Mouse (Mus musculus) spleen, adult 2 months (tissue): Measurements from ENCODE around the gene Reep1. TPM values are rescaled to one million over a fixed set of nuclear protein-coding genes. Genes with fewer than 3 reads are reported as not detected.
A peak's percentile ranks its signal among the peaks of the same experiment; 100 is the strongest.

Experiments used
- DNase-seq, 2 experiments: peaks; one replicate each; pipeline versions ENCODE4 v3.0.0 to v3.0.0-alpha.2; 2012 to 2021; ENCODE audit warnings: low spot score in 2 of 2, low read depth in 1 of 2
- H3K27ac ChIP-seq: fragments of 200-500 bp; 2 replicates; pipeline ENCODE4 v1.5.1; 2012; ENCODE audit warnings: low read length, inconsistent platforms; ENCODE audit not compliant: insufficient read depth
- H3K27me3 ChIP-seq: fragments of 200-500 bp; 2 replicates; pipeline ENCODE4 v1.6.1; 2012; ENCODE audit warnings: mild to moderate bottlenecking, moderate library complexity, low read length, inconsistent platforms; ENCODE audit not compliant: control insufficient read depth, insufficient read depth
- H3K36me3 ChIP-seq: fragments of 200-500 bp; 2 replicates; pipeline ENCODE4 v1.6.1; 2012; ENCODE audit warnings: mild to moderate bottlenecking, low read length, inconsistent platforms; ENCODE audit not compliant: control insufficient read depth, insufficient read depth
- H3K4me1 ChIP-seq: fragments of 200-500 bp; 2 replicates; pipeline ENCODE4 v1.6.1; 2011; ENCODE audit warnings: inconsistent platforms; ENCODE audit not compliant: control insufficient read depth, insufficient read depth, insufficient read length
- H3K4me3 ChIP-seq: fragments of 200-500 bp; 2 replicates; pipeline ENCODE4 v1.5.1; 2011; ENCODE audit warnings: mild to moderate bottlenecking, inconsistent platforms; ENCODE audit not compliant: insufficient read depth, insufficient read length; ENCODE audit errors: extremely low read depth
- CTCF ChIP-seq: fragments of 200-500 bp; IDR thresholded peaks from 2 replicates; pipeline ENCODE4 v1.5.1; 2011; ENCODE audit warnings: mild to moderate bottlenecking, inconsistent platforms; ENCODE audit not compliant: insufficient read depth, insufficient read length, insufficient replicate concordance; ENCODE audit errors: extremely low read depth
- POLR2A ChIP-seq: fragments of 200-500 bp; IDR thresholded peaks from 2 replicates; pipeline ENCODE4 v1.6.1; 2011; ENCODE audit warnings: low read depth, low read length, inconsistent platforms
- WGBS: fragments of 180-500 bp; shearing (Covaris S2); methylation state at CpG from one replicate; pipeline ENCODE4 v1.1.7; 2018; 5-methylcytosine and 5-hydroxymethylcytosine counted together
- polyA plus RNA-seq: library from polyadenylated mRNA; depleted of rRNA; stranded (reverse); fragments of >200 nt; gene quantifications from 2 replicates; pipeline ENCODE4 v1.2.3, GENCODE M21; 2012

Gene Reep1
- polyA plus RNA-seq, 1 experiment: 0.49 TPM

DNA sequence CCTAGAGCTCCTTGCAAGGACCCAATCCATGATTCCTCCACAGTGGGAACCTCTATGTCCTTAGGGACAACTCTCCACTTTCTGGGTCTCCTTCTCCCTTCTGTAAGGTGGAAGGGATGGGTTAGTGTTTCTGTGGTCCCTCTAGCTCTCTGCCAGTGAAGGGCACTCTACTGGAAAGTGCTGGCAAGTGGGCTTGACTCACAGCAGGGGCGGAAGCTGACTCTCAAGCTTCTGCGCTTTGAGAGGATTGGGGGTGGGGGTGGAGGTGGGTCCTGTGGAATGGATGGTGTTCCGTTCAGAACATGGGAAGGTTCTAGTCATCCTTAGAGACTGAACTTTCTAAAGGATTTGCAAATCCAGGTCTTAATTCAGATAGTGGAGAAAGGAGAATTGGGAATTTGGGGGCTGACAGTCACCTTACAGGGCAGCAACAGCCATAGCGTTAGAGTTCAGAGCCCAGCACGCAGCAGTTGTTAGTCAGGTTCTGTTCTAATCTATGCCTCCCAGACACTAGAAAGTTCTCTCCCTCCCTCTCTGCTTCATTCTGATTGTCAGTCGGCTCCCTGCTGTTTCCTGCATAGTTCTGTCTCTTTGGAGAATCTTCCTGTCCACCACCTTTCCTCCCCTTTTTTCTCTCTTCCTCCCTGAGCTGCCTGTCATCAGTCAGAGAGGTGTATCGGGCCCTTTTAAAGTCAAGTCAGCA lies 93.8 kb downstream of the Reep1 start:
- Histone ChIP-seq H3K4me3 (no peak overlapping the region), H3K27ac (no peak overlapping the region)
- WGBS: 66% methylated on average over 7 of the region's 7 CpGs

DNA sequence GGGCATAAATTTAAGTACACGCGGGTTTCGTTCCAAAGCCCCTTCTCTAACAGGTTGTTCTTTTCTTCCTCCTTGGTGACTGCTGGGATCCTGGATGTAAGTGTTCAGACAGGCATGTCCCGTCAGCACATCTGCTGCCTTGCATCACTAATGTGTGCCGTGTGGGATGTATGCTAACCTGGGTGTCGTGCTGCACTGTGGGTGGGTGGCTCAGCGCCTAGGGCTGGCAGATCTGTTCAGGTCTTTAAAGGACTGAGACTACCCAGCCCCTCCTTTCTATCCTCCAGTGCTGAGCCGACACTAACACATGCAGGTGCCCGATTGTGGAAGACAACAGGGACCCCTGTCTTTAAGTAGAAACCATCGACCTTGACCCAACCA lies 94.3 kb downstream of the Reep1 start:
- H3K36me3 ChIP-seq: no peaks in the 10 kb centered on the region
- 83% methylated on average over 10 of the region's 10 CpGs for WGBS
- H3K27ac ChIP-seq: no peak overlapping the region
- TF ChIP-seq POLR2A (no peak), CTCF (no peak)
- no peaks in the 10 kb centered on the region for H3K27me3 ChIP-seq
- DNase-seq: no peak
- no peak overlapping the region for H3K4me3 ChIP-seq
- no peaks in the 10 kb centered on the region for H3K4me1 ChIP-seq

More for the DNA sequence above, 93.8 kb downstream of the Reep1 start:
- no peaks in the 10 kb centered on the region for H3K4me1 ChIP-seq
- no peaks in the 10 kb centered on the region for H3K36me3 ChIP-seq
- no peaks in the 10 kb centered on the region for H3K27me3 ChIP-seq
- no peak for DNase-seq
- no peak for TF ChIP-seq POLR2A
- TF ChIP-seq CTCF: no peak

DNA sequence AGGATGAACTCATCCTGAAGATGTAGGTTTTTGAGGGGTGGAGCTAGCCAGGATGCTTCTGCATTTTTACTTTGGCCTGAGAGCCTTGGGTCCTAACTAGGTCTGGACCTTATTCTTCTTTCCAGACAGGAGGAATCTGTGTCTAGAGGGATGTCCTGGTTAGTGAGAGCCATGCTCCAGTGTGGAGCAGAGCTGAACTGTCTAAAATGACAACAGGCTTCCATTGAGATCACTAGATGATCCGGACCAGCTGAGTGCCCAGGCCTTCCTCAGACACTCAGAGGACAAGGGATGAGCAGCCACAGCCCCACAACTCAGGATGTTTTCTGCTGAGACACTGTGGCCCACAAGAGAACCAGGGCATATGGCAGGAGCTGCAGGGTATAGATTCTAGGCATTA lies 96.2 kb downstream of the Reep1 start:
- WGBS: 95% methylated on average over 1 of the region's 1 CpGs
- TF ChIP-seq POLR2A (no peak), CTCF (no peak)
- H3K36me3 ChIP-seq: no peaks in the 10 kb centered on the region
- no peaks in the 10 kb centered on the region for H3K27me3 ChIP-seq
- no peak for DNase-seq
- H3K4me3 ChIP-seq: no peak overlapping the region
- H3K4me1 ChIP-seq: no peaks in the 10 kb centered on the region
- no peak overlapping the region for H3K27ac ChIP-seq

DNA sequence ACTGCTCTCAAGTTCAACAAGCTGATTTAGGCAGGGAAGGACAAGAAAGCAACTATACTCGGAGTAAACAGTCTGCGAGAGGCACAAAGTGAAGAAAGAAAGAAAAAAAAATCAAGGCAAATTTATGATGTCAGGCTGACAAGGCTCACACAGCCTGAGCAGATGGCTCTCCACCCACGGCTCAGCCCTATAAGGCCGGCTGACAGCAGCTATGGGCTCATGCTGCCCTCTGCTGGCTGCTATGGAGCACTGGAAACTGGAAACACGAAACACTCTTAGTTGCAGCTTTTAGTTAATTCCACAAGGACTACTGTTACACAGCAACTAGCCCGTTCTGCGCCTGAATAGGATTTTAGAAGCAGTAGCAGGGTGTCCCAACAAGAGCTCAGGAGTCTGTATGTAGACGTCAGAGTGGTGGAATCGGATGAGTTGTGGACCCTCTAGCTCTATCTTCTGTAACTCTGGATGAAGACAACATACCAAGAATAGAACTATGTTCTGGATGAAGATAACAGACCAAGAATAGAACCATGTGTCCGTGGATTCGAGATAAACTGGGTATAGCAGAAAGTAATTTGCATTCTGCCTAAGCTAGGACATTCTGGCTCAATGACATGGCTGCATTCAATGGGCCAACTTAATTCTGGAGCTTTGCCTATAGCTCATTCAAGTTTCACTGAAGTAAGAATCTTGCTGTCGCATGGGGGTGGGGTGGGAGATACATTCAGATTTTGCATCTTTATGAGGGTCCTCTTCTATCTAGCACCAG lies 96.9 kb downstream of the Reep1 start:
- TF ChIP-seq CTCF (peak; percentile 95), POLR2A (no peak)
- 21% methylated on average over 12 of the region's 12 CpGs for WGBS
- Histone ChIP-seq H3K27ac (no peak overlapping the region), H3K4me3 (no peak overlapping the region), H3K36me3 (no peaks in the 10 kb centered on the region), H3K27me3 (no peaks in the 10 kb centered on the region), H3K4me1 (no peaks in the 10 kb centered on the region)
- peak; percentile 27 to 41 for DNase-seq

DNA sequence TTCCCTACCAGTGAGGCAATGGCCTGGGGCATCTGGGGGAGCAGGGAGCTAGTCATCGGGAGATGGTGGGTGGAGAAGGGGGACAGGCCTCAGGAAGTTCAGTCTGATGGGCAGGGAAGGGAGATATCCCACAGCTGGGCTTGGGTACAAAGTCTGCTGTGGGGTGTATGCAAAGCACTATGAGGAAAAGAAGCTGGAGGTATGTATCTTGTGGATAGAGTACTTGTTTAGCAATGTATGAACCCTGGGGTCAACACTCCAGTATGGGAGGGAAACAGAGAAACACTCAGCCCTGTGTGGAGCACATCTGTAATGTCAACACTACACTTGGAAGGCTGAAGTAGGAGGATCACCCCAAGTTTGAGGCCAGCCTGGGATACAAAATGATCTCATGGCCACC lies 99.4 kb downstream of the Reep1 start:
- Histone ChIP-seq H3K27me3 (no peaks in the 10 kb centered on the region), H3K4me1 (no peaks in the 10 kb centered on the region), H3K27ac (no peak overlapping the region), H3K4me3 (no peak overlapping the region), H3K36me3 (peaks cover 1% of the 10 kb centered on the region; the same call in 1 of the 2 replicates)
- TF ChIP-seq POLR2A (no peak), CTCF (no peak)
- no peak for DNase-seq
- WGBS: 61% methylated on average over 1 of the region's 1 CpGs

DNA sequence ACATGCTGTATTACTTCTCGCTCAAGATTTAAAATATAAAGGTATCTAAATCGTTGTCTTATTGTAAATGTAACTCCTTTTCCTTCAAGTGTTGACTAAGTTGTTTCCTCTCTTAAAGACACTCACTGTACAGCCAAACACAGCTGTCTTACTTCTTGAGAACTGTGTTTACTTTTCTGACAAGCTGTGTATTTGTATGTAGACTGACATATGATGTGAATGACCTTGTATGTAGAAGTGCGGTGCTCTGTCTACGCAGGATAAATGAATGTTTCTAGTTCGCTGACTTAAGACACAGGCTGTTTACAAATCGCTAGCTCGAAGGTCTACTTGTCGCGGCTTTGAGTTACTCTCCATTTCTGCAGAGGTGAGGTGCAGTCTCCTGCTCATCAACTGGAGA lies 102.5 kb downstream of the Reep1 start:
- Histone ChIP-seq H3K4me1 (no peaks in the 10 kb centered on the region), H3K36me3 (peaks cover 4% of the 10 kb centered on the region; the same call in 1 of the 2 replicates), H3K27me3 (no peaks in the 10 kb centered on the region), H3K27ac (no peak overlapping the region), H3K4me3 (no peak overlapping the region)
- TF ChIP-seq POLR2A (no peak), CTCF (no peak)
- DNase-seq: no peak
- WGBS: 90% methylated on average over 9 of the region's 9 CpGs

DNA sequence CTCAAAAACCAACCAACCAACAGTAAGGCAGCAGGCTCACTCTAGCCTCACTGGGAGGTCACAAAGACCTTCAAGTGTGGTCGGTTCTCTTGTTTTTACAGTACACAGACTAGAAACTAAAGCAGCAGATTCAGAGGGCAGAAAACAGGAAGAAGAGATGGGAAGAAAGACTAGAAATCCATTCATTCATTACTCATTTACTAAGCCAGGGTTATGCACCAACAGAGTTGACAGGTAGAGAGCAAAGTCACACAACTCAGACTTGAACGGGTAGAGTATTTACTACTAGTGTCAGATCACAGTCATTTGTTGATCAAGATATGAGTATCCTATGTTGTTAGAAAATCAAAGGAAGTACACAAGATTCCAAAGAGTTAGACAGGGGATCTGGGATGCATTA lies 105.5 kb downstream of the Reep1 start:
- 82% methylated on average over 2 of the region's 2 CpGs for WGBS
- Histone ChIP-seq H3K27me3 (no peaks in the 10 kb centered on the region), H3K4me1 (no peaks in the 10 kb centered on the region), H3K4me3 (no peak overlapping the region), H3K36me3 (peaks cover 18% of the 10 kb centered on the region), H3K27ac (no peak overlapping the region)
- no peak for DNase-seq
- TF ChIP-seq POLR2A (no peak), CTCF (no peak)
